Mouse (Mus musculus): ENCODE results near the gene Nodal.
"Not testable (repeated sequence)": the region's sequence is repeated elsewhere in the genome, so short reads cannot be mapped to it uniquely, and the experiment has no call there.

The Nodal gene

GRCm38 (mm10) chr10:61440202-61440800 lies 22.5 kb downstream of the Nodal start:
- DNase-seq: peak; percentile 71

- no peak for DNase-seq
These were observed 25.7 kb downstream of the Nodal start for GRCm38 (mm10) chr10:61443456-61443855.

GRCm38 (mm10) chr10:61443876-61444275 lies 26.1 kb downstream of the Nodal start:
- no peak for DNase-seq

DNA sequence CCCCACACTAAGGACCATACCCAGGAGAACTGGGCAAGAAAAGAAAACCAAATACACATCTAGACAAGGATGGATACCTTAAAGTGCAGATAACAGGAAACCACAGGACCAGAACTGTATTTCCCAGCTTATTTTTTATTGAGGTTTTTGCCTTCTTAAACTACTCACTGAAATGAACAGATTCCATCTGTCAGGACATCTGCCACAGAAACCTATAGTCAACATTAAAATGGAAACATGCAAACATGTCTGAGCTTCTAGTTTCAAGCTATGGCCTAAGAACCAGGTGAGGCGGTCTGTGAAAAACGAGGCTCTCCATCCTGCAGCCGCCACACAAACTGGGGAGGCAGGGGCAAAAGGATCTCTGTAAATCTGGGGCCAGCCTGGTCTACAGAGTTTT lies 27.2 kb downstream of the Nodal start:
- DNase-seq: no peak

GRCm38 (mm10) chr10:61447581-61448353 lies 30.0 kb downstream of the Nodal start:
- no peak for DNase-seq

- DNase-seq: no peak
These were observed 31.1 kb downstream of the Nodal start for GRCm38 (mm10) chr10:61448834-61449233.

DNA sequence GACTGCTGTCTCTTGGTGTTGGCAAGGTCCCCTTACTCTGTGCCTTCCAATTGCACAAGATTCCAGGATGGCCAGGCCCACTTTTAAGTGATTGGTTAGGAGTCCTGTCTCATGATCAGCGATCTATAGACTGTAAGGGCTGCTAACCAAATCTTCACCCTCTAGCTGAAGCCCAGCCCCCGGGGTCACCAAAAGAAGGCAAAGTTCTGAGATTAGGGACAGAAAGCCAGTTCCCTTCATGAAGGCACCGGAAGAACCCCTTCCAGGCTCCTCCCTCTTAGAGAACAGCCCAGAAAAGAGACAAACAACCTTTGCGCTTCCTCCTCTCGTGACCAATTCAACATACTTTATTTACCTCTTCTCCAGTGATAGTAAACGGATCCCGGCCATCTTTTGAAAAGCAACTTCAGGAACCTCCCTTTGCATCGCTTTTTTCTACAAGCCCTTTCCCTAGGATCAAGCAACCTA lies 33.7 kb downstream of the Nodal start:
- peak; percentile 59 for DNase-seq

DNA sequence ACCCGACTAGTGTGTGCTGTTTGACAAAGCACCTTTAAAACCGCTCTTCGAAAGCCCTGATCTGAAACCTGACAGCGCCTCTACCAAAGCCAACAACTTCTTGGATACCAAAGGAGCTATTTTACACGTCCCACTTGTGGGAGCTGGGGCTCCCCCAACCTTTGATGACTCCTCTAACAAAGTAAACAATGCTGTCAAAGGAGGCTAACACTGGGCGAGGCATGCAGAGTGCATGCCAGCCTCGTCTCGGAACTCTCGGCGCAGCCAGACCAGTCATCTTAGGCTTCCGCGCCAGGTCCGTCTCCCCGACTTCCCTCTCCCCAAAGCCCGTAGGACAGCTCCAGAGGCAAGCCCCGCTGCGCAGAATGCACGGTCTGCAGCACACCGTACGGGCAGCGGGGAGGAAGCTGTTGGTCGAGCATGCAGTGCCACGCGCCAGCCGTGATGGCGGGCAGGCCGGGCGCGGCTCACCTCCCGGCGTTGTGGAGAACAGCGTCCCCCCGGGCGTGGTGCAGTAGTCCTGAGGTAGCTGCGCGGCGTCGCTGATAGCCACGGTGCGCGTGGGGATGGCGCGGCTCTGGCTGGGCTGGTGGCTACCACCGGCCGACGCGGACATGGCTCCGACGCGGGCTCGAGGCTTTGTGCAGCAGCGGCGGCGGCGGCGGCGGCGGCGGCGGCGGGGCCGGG lies 34.3 kb downstream of the Nodal start:
- peak; percentile 56 for DNase-seq

DNA sequence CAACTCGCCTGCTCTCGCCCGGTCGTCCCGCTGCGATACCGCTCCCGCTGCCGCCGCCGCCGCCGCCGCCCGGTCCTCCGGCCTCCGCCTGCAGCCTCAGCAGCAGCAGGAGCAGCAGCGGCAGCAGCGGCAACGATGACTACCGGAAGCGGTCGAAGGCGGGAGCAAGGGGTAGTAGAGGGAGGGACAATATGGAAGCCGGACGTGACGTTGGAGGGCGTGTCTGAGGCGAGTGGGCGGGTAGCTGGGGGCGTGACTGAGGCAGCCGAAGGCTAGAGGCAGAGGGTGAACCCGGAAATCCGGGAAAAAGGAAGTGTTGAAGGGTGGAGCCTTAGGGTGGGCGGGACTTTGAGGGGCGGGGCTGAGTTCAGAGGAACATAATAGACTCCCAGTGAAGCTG lies 34.9 kb downstream of the Nodal start, which contains the start of gene Eif4ebp2:
Gene Eif4ebp2 (minus strand): TSS at position 17 of the 400 bp plus-strand sequence.
- peak; percentile 99 for DNase-seq

DNA sequence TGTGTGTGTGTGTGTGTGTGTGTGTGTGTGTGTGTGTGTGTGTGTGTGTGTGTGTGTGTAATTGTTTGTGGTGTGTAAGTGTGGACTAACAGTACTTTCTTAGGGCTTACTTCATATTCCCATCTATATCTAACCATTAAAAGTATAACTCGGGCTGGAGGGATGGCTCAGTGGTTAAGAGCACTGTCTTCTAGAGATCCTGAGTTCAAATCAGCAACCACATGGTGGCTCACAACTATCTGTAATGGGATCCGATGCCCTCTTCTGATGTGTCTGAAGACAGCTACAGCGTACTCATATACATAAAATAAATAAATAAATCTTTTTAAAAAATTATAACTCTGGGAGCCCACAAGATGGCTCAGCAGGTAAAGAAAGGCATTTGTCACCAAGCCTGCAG lies 35.4 kb downstream of the Nodal start:
- not testable (repeated sequence) for DNase-seq

DNA sequence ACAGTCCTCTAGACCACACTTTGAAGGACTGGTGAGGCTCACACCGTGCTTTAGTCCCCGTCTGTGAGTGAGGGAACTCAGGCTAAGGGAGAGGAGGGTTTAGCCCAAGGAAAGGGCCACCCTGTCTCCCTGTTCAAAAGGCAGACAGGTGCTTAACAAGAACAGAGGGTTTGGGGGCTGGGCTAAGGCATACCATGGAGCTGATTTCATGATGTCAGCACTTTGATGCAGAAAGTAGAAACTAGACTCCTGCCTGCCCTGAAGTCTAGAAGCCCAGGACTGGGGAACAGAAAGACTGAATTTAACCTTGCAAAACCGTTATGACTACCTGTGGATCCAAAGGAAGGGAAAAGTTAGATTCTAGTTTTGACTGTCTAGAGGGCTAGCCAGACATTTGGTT lies 39.4 kb downstream of the Nodal start:
- no peak for DNase-seq

- no peak for DNase-seq
These were observed 47.2 kb downstream of the Nodal start for GRCm38 (mm10) chr10:61465009-61465408.

DNA sequence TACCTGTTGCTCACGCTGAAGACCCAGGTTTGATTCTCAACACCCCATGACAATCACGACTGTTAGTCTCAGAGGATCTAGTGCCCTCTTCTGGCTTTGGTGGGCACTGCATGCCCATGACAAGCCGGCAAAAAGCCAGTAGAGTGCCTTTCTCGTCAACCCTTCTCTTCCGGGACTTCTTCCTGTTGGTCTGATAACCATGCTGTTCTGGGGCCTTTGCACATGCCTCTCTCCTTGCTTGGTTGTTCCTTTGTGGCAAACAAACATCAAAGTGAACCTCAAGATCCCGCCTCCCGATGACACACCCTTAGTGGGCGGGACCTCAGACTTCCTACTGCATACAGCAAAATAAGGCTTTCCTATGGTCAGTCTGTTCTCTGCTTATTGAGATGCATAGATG lies 48.5 kb downstream of the Nodal start:
- DNase-seq: no peak

DNA sequence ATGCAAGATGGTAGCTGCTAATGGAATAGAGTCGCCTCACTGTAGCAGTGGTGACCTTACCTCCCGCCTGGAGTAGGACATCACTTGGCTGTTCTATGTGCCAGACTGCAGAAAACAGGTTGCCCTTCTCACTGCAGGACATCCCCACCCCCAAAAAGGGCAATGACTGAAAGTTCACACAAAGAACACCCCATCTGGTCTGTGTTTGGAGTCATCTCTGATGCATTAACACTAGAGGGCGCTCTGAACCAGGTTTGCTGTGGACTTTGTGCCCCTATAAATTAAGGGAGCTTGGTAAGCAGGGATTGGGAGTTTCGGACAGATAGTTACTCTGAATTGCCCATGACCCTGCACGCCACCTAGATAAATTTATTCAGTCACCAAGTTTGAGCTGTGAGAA lies 49.1 kb downstream of the Nodal start:
- peak; percentile 32 for DNase-seq

- DNase-seq: no peak
These were observed 51.1 kb downstream of the Nodal start for GRCm38 (mm10) chr10:61468900-61469299.

- DNase-seq: no peak
These were observed 55.9 kb downstream of the Nodal start for GRCm38 (mm10) chr10:61473640-61474039.

DNA sequence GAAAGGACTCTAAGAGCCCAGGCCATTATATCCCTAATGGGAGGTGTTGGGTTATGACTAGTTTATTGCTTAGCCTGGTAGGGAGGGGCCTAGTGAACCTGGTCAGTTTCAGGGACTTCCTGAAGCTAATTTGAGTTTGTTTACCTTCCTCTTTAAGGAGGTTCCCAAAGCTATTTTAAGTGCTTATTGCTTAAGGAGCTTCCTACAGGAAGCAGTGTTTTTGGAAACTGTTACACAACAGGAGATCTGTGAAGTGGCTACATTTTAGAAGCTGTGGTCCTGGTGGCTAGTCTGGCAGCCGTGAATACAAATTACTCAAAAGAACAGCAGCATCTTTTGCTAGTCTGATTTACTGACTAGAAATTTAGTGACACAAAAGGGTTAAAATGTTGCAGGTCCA lies 56.6 kb downstream of the Nodal start:
- no peak for DNase-seq
